Mouse (Mus musculus) C2C12 (cell line): ENCODE results near the gene Zfp988. TPM values are rescaled to one million over a fixed set of nuclear protein-coding genes. Genes with fewer than 3 reads are reported as not detected.
"Not testable (repeated sequence)": the region's sequence is repeated elsewhere in the genome, so short reads cannot be mapped to it uniquely, and the experiment has no call there.

Experiments
- H3K27me3 ChIP-seq: one replicate; pipeline ENCODE4 v1.6.1; 2011; ENCODE audit not compliant: control insufficient read depth, insufficient read depth, insufficient read length
- H3K36me3 ChIP-seq: one replicate; pipeline ENCODE4 v1.6.1; 2011; ENCODE audit not compliant: control insufficient read depth, insufficient read depth
- H3K4me3 ChIP-seq: one replicate; pipeline ENCODE4 v1.5.1; 2011; ENCODE audit warnings: mild to moderate bottlenecking, control low read depth; ENCODE audit not compliant: poor library complexity, insufficient read depth, severe bottlenecking
- H3K79me2 ChIP-seq: one replicate; pipeline ENCODE4 v1.6.1; 2011; ENCODE audit not compliant: control insufficient read depth, insufficient read depth
- H3K79me3 ChIP-seq: one replicate; pipeline ENCODE4 v1.6.1; 2011; ENCODE audit warnings: low read depth, control low read depth
- H3ac ChIP-seq: one replicate; pipeline ENCODE3; 2011; ENCODE audit warnings: low read depth; ENCODE audit not compliant: control insufficient read depth, insufficient read length
- long read RNA-seq, 2 experiments: library from polyadenylated mRNA; unstranded; transcript quantifications; one replicate each; pipeline ENCODE4 v2.0.0; 2019 to 2020
- polyA plus RNA-seq: library from polyadenylated mRNA; unstranded; fragments of >200 nt; fragmentation: generic; extraction: Trizol; gene quantifications from one replicate; pipeline ENCODE4 v1.2.1, GENCODE M21; 2012; ENCODE audit warnings: missing spikeins

The Zfp988 gene
- 0.01 TPM for polyA plus RNA-seq
- long read RNA-seq, experiment 1, result 0 reads
- long read RNA-seq, experiment 2, result 0 reads

DNA sequence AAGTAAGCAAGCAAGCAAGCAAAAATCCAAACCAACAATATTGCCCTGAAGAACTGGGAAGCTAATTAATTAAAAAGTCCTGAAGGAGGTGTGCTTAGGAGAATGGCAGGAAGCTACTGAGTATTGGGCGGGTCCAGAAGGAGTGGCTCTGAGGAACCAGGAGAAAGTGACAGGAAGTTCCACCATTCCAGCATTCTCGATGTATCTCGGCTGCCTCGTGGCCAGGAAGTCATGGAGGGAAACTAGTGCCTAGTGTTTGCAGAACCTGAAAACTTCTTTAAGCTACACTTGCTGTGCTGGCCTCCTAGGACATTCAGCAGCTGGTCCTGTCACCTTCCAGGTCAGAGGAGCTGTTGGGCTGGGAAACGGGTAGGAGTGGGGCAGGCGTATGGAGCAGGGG lies at the start of gene Zfp988:
TSS of gene Zfp988 (plus strand) at position 239 of the 400 bp plus-strand sequence.
- H3K36me3 ChIP-seq, H3K79me3 ChIP-seq, H3K79me2 ChIP-seq, H3K27me3 ChIP-seq, H3K4me3 ChIP-seq, H3ac ChIP-seq: not testable (repeated sequence)

GRCm38 (mm10) chr4:147262708-147263107 lies 42.8 kb upstream of the Zfp988 start:
- not testable (repeated sequence) for H3K36me3 ChIP-seq, H3K4me3 ChIP-seq, H3ac ChIP-seq, H3K27me3 ChIP-seq, H3K79me2 ChIP-seq, H3K79me3 ChIP-seq

GRCm38 (mm10) chr4:147267302-147267701 lies 38.2 kb upstream of the Zfp988 start:
- H3K79me2 ChIP-seq, H3ac ChIP-seq, H3K27me3 ChIP-seq, H3K4me3 ChIP-seq, H3K79me3 ChIP-seq, H3K36me3 ChIP-seq: not testable (repeated sequence)

- H3K4me3 ChIP-seq, H3K79me2 ChIP-seq, H3K27me3 ChIP-seq, H3K36me3 ChIP-seq, H3K79me3 ChIP-seq, H3ac ChIP-seq: not testable (repeated sequence)
Observed at GRCm38 (mm10) chr4:147268735-147269134, 36.7 kb upstream of the Zfp988 start.

DNA sequence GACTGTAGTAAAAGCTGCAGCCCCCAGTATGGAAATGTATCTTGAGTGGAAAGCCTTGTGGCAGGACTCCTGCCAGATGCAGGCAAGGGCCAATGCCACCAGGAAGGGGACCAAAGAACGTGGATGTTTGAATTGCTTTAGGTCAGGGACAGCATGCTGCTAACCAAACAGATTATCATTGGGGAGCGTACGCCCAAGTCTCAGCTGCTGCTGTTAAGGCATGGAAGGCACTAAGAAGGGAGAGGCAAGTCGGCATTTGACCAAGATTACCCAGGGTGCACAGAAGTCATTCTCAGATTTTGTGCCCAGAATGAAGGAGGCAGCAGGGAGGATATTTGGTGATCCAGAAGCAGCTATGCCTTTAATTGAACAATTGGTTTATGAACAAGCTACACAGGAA lies 35.4 kb upstream of the Zfp988 start:
- H3K4me3 ChIP-seq, H3ac ChIP-seq, H3K79me3 ChIP-seq, H3K36me3 ChIP-seq, H3K27me3 ChIP-seq, H3K79me2 ChIP-seq: not testable (repeated sequence)

DNA sequence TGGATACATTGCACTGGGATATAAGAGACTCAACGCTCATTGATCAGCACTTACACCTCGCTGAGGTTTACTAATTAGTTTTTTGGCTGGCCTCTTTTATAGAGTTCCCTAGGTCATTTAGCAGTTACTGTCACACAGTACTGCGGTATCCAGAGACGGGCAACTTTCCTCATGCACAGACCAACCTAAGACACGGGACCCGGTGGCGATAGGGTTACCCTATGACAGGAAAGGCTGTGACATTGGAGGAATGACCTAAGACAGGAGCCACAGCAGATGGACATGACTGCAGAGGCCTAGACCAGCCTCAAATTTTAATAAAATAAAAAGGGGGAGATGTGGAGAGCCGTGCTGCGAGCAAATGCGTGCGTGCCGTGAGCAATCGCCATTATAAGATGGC lies 33.9 kb upstream of the Zfp988 start:
- not testable (repeated sequence) for H3K27me3 ChIP-seq, H3K79me3 ChIP-seq, H3K4me3 ChIP-seq

DNA sequence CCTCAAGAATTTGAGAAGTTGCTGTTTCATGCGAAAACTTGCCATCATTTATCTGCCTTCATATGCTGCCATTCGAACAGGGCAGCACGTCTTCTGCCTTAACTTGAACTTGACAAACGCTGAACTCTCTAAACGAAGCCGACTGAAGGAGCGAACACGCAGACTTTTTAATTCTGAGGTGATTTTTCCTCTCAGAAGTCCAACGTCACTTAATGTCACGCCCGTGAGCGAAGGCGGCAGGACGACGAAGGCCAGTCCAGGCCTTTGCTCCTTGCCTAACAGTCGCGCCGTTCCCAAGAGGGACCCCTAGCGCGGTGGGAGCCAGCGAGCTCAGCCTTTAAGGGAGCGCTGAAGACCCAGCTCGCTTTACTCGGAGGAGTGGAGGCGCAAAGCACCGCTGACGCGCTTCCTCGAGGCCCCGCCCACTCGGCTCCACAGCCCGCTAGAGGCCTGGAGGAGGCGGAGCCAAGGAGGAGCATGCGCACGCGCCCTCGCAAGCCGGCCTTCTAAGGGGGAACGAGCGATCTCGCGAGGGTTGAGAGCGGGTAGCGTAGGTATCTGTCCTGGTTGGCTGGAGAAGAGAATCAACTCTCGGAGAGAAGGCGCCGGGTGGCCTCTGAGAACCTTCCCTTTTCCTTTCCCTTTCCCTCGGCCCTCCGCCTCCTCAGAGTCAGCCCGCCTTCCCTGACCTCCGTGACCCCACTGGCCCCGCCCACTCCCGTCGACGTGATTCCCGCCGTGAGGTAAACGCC lies 30.3 kb upstream of the Zfp988 start:
- H3K4me3 ChIP-seq, H3K79me2 ChIP-seq, H3K27me3 ChIP-seq, H3K36me3 ChIP-seq, H3ac ChIP-seq, H3K79me3 ChIP-seq: not testable (repeated sequence)

More for the DNA sequence above, 33.9 kb upstream of the Zfp988 start:
- not testable (repeated sequence) for H3ac ChIP-seq, H3K36me3 ChIP-seq, H3K79me2 ChIP-seq

- H3K27me3 ChIP-seq, H3K79me3 ChIP-seq, H3ac ChIP-seq, H3K4me3 ChIP-seq, H3K79me2 ChIP-seq, H3K36me3 ChIP-seq: not testable (repeated sequence)
Observed at GRCm38 (mm10) chr4:147275773-147276140, 29.7 kb upstream of the Zfp988 start.

- not testable (repeated sequence) for H3K4me3 ChIP-seq, H3K27me3 ChIP-seq, H3K79me3 ChIP-seq, H3K79me2 ChIP-seq, H3K36me3 ChIP-seq, H3ac ChIP-seq
Observed at GRCm38 (mm10) chr4:147280406-147280805, 25.1 kb upstream of the Zfp988 start.

- not testable (repeated sequence) for H3K27me3 ChIP-seq, H3K79me3 ChIP-seq, H3ac ChIP-seq, H3K36me3 ChIP-seq, H3K4me3 ChIP-seq, H3K79me2 ChIP-seq
Observed at GRCm38 (mm10) chr4:147298585-147298984, 6.9 kb upstream of the Zfp988 start.

DNA sequence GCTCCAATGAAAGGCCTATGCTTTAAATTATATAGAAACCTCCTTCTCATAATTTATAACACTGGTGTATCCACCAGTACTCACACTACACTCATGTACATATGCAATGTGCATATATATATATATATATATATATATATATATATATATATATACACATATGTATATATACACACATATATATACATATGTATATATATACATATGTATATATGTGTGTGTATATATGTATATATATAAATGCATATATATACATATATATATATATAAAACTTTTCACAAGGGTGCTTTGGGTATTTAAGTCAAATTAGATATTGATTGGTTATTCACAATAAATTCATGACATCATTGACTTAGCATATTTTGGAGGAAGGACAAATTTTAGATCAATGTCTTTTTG lies 3.1 kb upstream of the Zfp988 start:
- not testable (repeated sequence) for H3ac ChIP-seq, H3K36me3 ChIP-seq, H3K79me3 ChIP-seq, H3K4me3 ChIP-seq, H3K79me2 ChIP-seq, H3K27me3 ChIP-seq

- not testable (repeated sequence) for H3K79me3 ChIP-seq, H3K27me3 ChIP-seq, H3K36me3 ChIP-seq, H3K4me3 ChIP-seq, H3ac ChIP-seq, H3K79me2 ChIP-seq
Observed at GRCm38 (mm10) chr4:147335036-147335690, 29.7 kb downstream of the Zfp988 start.
